Mouse (Mus musculus): ENCODE data around the gene Efna1. TPM values are rescaled to one million over a fixed set of nuclear protein-coding genes. Genes with fewer than 3 reads are reported as not detected.

The Efna1 gene
- polyA plus RNA-seq, 1 experiment from 2014 or later: 42.4 TPM

GRCm38 (mm10) chr3:89271760-89272159 is 9.2 kb downstream of the Efna1 start:
- H3K4me1 ChIP-seq (ENCODE audit: control insufficient read depth, insufficient read depth, low read length): peaks cover 19% of the 10 kb centered on the region
- 80% methylated on average over 6 of the region's 6 CpGs for WGBS
- H3K36me3 ChIP-seq (ENCODE audit: control insufficient read depth, insufficient read depth, low read length): no peaks in the 10 kb centered on the region
- ATAC-seq (ENCODE audit: insufficient number of reproducible peaks, low FRiP score, low TSS enrichment, low read depth): no peak
- no peak overlapping the region for H3K27ac ChIP-seq (replicated peaks; ENCODE audit: low read depth, low read length)
- no peak overlapping the region for H3K4me2 ChIP-seq (ENCODE audit: low read depth, severe bottlenecking)
- no peaks in the 10 kb centered on the region for H3K27me3 ChIP-seq (ENCODE audit: control insufficient read depth, insufficient read depth, low read length)
- H3K9me3 ChIP-seq (ENCODE audit: control insufficient read depth, low read length): no peaks in the 10 kb centered on the region
- H3K4me3 ChIP-seq (ENCODE audit: low read depth, low read length): no peak overlapping the region
- H3K9ac ChIP-seq (ENCODE audit: low read length): no peak overlapping the region
- DNase-seq (ENCODE audit: low spot score): no peak

DNA sequence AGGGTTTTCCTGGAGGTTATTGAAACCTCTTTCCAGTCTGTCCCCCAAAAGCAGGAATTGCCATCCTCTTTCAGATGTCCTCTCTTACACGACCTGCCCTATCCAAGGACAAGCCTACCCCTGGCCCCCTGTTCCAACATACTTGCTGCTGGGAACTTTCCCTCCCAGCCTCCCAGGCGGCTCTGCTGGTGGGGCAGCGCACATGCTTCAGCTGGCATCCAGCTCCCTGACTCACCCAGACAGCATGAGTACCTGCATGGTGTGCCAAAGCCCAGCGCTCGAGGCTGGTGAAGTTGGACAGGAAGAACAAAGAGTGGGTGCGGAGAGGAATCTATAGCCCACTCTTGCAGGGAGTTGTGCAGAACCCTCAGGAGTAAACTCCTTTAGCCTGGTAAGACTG is 10.1 kb downstream of the Efna1 start:
- Histone ChIP-seq H3K27ac (replicated peaks; ENCODE audit: low read depth, low read length) (peak overlapping the region; percentile 66; the same call in 1 of the 2 replicates), H3K4me1 (ENCODE audit: control insufficient read depth, insufficient read depth, low read length) (peaks cover 15% of the 10 kb centered on the region), H3K9me3 (ENCODE audit: control insufficient read depth, low read length) (no peaks in the 10 kb centered on the region), H3K4me2 (ENCODE audit: low read depth, severe bottlenecking) (peak overlapping the region; percentile 77; the same call in 1 of the 2 replicates), H3K9ac (ENCODE audit: low read length) (peak overlapping the region; percentile 78), H3K36me3 (ENCODE audit: control insufficient read depth, insufficient read depth, low read length) (no peaks in the 10 kb centered on the region), H3K27me3 (ENCODE audit: control insufficient read depth, insufficient read depth, low read length) (no peaks in the 10 kb centered on the region), H3K4me3 (ENCODE audit: low read depth, low read length) (peak overlapping the region; percentile 42)
- ATAC-seq (ENCODE audit: insufficient number of reproducible peaks, low FRiP score, low TSS enrichment, low read depth) (no peak), DNase-seq (ENCODE audit: low spot score) (no peak)
- 79% methylated on average over 6 of the region's 6 CpGs for WGBS

DNA sequence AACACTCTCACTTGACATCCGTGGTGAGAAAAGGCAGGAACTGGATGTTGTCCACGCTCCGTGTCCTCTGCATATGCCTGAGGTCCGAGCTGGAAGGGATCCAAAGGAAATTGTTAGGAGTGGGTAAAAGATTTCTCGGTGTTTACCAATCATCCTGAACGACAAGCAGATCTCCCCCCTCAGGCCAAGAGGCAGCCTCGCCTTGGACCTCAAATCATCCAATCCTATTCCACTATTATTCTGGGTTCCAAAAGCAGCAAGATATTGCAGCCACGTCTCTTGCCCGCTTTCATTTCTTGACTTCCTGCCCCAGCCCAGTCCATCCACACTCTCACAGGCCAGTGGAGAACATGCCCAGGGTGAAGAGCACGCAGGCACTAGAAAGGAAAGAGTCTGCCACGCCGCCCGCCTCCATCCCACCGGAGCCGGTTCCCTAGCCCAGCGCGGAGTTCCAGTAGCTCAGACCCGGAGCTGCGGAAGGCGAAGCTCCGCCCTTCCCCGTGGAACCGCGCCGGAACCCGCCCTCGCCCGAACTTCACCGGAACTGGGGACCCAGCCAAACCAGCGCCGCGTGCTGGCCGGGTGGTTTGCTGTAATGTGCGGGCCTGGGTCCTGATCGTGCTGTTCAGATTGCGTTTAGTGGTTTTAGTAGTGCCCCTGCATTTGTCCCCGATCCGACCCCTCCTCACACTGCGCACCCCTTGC is 10.7 kb downstream of the Efna1 start, which contains the start of gene Slc50a1:
TSS of gene Slc50a1 (minus strand) at position 520 of the 705 bp plus-strand sequence.
- H3K36me3 ChIP-seq (ENCODE audit: control insufficient read depth, insufficient read depth, low read length): no peaks in the 10 kb centered on the region
- DNase-seq (ENCODE audit: low spot score): peak; percentile 80
- WGBS: 6% methylated on average over 39 of the region's 39 CpGs
- H3K9ac ChIP-seq (ENCODE audit: low read length): peak within 1 kb of the TSS; percentile 78
- H3K27ac ChIP-seq (replicated peaks; ENCODE audit: low read depth, low read length): peak within 1 kb of the TSS; percentile 66
- peaks cover 15% of the 10 kb centered on the region for H3K4me1 ChIP-seq (ENCODE audit: control insufficient read depth, insufficient read depth, low read length)
- no peak for ATAC-seq (ENCODE audit: insufficient number of reproducible peaks, low FRiP score, low TSS enrichment, low read depth)
- H3K4me2 ChIP-seq (ENCODE audit: low read depth, severe bottlenecking): peak within 1 kb of the TSS; percentile 77
- no peaks in the 10 kb centered on the region for H3K27me3 ChIP-seq (ENCODE audit: control insufficient read depth, insufficient read depth, low read length)
- peak within 1 kb of the TSS; percentile 42 for H3K4me3 ChIP-seq (ENCODE audit: low read depth, low read length)
- no peaks in the 10 kb centered on the region for H3K9me3 ChIP-seq (ENCODE audit: control insufficient read depth, low read length)

DNA sequence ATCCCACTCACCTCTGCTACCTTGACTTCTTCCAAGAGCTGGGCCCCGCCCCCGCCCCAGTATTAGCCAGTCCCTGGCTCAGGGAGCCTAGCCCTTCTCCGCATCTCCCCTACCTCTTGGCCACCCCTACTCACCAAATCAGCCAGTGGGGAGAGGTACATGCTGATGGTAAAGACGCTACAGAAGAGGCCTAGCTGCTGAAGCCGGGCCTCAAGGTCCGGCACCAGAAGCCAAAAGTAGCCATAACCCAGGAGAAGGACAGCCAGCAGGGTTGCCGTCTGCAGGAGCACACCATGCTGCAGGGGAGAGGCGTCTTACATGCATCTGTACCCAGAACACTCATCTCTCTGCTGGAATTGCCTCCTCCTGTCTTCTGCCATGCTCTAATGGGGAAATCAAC is 12.0 kb downstream of the Efna1 start:
- ATAC-seq (ENCODE audit: insufficient number of reproducible peaks, low FRiP score, low TSS enrichment, low read depth) (no peak), DNase-seq (ENCODE audit: low spot score) (no peak)
- no peak overlapping the region for H3K27ac ChIP-seq (replicated peaks; ENCODE audit: low read depth, low read length)
- no peak overlapping the region for H3K4me3 ChIP-seq (ENCODE audit: low read depth, low read length)
- peaks cover 15% of the 10 kb centered on the region for H3K4me1 ChIP-seq (ENCODE audit: control insufficient read depth, insufficient read depth, low read length)
- H3K4me2 ChIP-seq (ENCODE audit: low read depth, severe bottlenecking): no peak overlapping the region
- no peaks in the 10 kb centered on the region for H3K9me3 ChIP-seq (ENCODE audit: control insufficient read depth, low read length)
- H3K36me3 ChIP-seq (ENCODE audit: control insufficient read depth, insufficient read depth, low read length): no peaks in the 10 kb centered on the region
- H3K27me3 ChIP-seq (ENCODE audit: control insufficient read depth, insufficient read depth, low read length): no peaks in the 10 kb centered on the region
- no peak overlapping the region for H3K9ac ChIP-seq (ENCODE audit: low read length)
- WGBS: 49% methylated on average over 8 of the region's 8 CpGs

DNA sequence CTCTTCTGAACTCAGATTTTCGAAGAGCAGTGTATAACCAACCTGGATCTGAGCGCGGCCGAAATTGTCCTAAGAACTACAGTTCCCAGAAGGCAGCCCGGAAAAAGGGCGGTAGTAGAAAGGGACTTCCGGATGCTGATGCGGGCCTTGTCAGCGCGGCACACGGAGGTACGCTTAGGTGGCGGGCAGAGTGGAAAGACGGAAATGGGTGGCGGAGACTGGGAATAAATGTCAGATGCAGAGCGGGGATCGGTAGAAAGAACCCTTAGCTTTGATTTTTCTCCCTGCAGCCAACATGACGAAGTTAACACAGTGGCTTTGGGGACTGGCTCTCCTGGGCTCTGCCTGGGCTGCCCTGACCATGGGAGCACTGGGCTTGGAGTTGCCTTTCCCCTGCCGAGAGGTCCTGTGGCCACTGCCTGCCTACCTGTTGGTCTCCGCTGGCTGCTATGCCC is 14.5 kb downstream of the Efna1 start:
- no peaks in the 10 kb centered on the region for H3K27me3 ChIP-seq (ENCODE audit: control insufficient read depth, insufficient read depth, low read length)
- no peak overlapping the region; the same call in 1 of the 2 replicates for H3K27ac ChIP-seq (replicated peaks; ENCODE audit: low read depth, low read length)
- H3K4me2 ChIP-seq (ENCODE audit: low read depth, severe bottlenecking): peak overlapping the region; percentile 95
- peaks cover 15% of the 10 kb centered on the region for H3K4me1 ChIP-seq (ENCODE audit: control insufficient read depth, insufficient read depth, low read length)
- H3K9me3 ChIP-seq (ENCODE audit: control insufficient read depth, low read length): no peaks in the 10 kb centered on the region
- H3K36me3 ChIP-seq (ENCODE audit: control insufficient read depth, insufficient read depth, low read length): no peaks in the 10 kb centered on the region
- H3K4me3 ChIP-seq (ENCODE audit: low read depth, low read length): peak overlapping the region; percentile 55
- H3K9ac ChIP-seq (ENCODE audit: low read length): peak overlapping the region; percentile 83
- DNase-seq (ENCODE audit: low spot score) (peak; percentile 87), ATAC-seq (ENCODE audit: insufficient number of reproducible peaks, low FRiP score, low TSS enrichment, low read depth) (peak; percentile 66)
- WGBS: under 1% methylated on average over 20 of the region's 20 CpGs

DNA sequence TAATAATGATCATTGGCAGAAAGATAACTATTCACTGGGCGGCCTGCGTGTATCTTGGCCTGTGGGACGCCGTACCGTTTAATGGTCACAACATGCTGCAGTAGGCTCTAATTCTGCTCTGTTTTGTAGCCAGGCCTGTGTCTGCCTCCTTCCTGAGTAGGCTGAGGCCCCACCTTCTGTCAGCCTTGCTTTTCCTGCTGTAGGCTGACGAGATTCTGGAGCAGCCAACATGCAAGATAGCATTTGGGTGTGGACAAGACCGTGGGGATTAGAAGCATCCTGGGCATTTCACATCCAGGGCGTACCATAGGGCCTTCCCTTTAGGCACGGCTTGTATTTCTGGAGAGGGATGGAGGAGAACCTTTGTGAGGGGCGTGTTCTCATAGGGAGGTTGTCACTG is 18.5 kb downstream of the Efna1 start:
- DNase-seq (ENCODE audit: low spot score) (no peak), ATAC-seq (ENCODE audit: insufficient number of reproducible peaks, low FRiP score, low TSS enrichment, low read depth) (no peak)
- WGBS: 71% methylated on average over 10 of the region's 10 CpGs
- peaks cover 4% of the 10 kb centered on the region; the same call in 1 of the 2 replicates for H3K4me1 ChIP-seq (ENCODE audit: control insufficient read depth, insufficient read depth, low read length)
- no peaks in the 10 kb centered on the region for H3K9me3 ChIP-seq (ENCODE audit: control insufficient read depth, low read length)
- no peaks in the 10 kb centered on the region for H3K36me3 ChIP-seq (ENCODE audit: control insufficient read depth, insufficient read depth, low read length)
- no peak overlapping the region for H3K4me2 ChIP-seq (ENCODE audit: low read depth, severe bottlenecking)
- H3K9ac ChIP-seq (ENCODE audit: low read length): no peak overlapping the region
- H3K27me3 ChIP-seq (ENCODE audit: control insufficient read depth, insufficient read depth, low read length): no peaks in the 10 kb centered on the region
- no peak overlapping the region for H3K4me3 ChIP-seq (ENCODE audit: low read depth, low read length)
- no peak overlapping the region for H3K27ac ChIP-seq (replicated peaks; ENCODE audit: low read depth, low read length)

DNA sequence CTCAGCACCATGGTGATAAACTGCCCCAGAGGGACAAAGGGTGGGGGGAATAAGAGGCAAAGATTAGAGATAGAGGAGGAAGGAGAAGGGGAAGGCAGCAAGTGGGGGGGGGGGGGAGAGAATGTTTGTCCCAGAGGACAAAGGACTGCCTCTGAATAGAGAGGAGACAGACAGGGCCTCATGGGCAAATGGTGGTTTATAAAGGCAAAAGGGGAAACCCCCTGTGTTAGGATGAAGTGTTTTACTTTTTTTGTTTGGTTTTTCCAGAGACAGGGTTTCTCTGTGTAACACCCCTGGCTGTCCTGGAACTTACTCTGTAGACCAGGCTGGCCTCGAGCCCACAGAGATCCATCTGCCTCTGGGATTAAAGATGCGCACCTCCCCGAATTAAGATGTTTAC is 20.7 kb downstream of the Efna1 start:
- Histone ChIP-seq H3K4me3 (ENCODE audit: low read depth, low read length) (no peak overlapping the region), H3K9me3 (ENCODE audit: control insufficient read depth, low read length) (no peaks in the 10 kb centered on the region), H3K27ac (replicated peaks; ENCODE audit: low read depth, low read length) (no peak overlapping the region), H3K9ac (ENCODE audit: low read length) (no peak overlapping the region), H3K4me1 (ENCODE audit: control insufficient read depth, insufficient read depth, low read length) (no peaks in the 10 kb centered on the region), H3K27me3 (ENCODE audit: control insufficient read depth, insufficient read depth, low read length) (no peaks in the 10 kb centered on the region), H3K4me2 (ENCODE audit: low read depth, severe bottlenecking) (no peak overlapping the region), H3K36me3 (ENCODE audit: control insufficient read depth, insufficient read depth, low read length) (no peaks in the 10 kb centered on the region)
- 78% methylated on average over 3 of the region's 3 CpGs for WGBS
- DNase-seq (ENCODE audit: low spot score) (no peak), ATAC-seq (ENCODE audit: insufficient number of reproducible peaks, low FRiP score, low TSS enrichment, low read depth) (no peak)

GRCm38 (mm10) chr3:89259076-89259475 is 21.9 kb downstream of the Efna1 start, which contains the start of gene Dpm3:
Gene Dpm3, plus strand, starts transcription at chr3:89259358.
- Histone ChIP-seq H3K27ac (replicated peaks; ENCODE audit: low read depth, low read length) (no peak within 1 kb of the TSS), H3K4me1 (ENCODE audit: control insufficient read depth, insufficient read depth, low read length) (no peaks in the 10 kb centered on the region), H3K4me2 (ENCODE audit: low read depth, severe bottlenecking) (no peak within 1 kb of the TSS), H3K4me3 (ENCODE audit: low read depth, low read length) (no peak within 1 kb of the TSS), H3K9ac (ENCODE audit: low read length) (no peak within 1 kb of the TSS), H3K9me3 (ENCODE audit: control insufficient read depth, low read length) (no peaks in the 10 kb centered on the region), H3K36me3 (ENCODE audit: control insufficient read depth, insufficient read depth, low read length) (no peaks in the 10 kb centered on the region), H3K27me3 (ENCODE audit: control insufficient read depth, insufficient read depth, low read length) (no peaks in the 10 kb centered on the region)
- 47% methylated on average over 7 of the region's 7 CpGs for WGBS
- DNase-seq (ENCODE audit: low spot score) (no peak), ATAC-seq (ENCODE audit: insufficient number of reproducible peaks, low FRiP score, low TSS enrichment, low read depth) (no peak)

All from limb, embryonic 11.5 days (tissue).